Mouse (Mus musculus): ENCODE measurements at regions not wholly inside any gene's neighbourhood (a gene's known extent, or its start where the extent isn't known, plus 50 kb on each side); places are given as distances from the start of the nearest gene placed in this dataset.

GRCm38 (mm10) chr1:88907766-88908463 is 162.3 kb upstream of the Sh3bp4 start:
- no peaks in the 10 kb centered on the region for H3K36me3 ChIP-seq (ENCODE audit: poor library complexity, severe bottlenecking)
- no peak overlapping the region for H3K9ac ChIP-seq
- no peak for ATAC-seq
- no peak overlapping the region for H3K27ac ChIP-seq
- no peak overlapping the region for H3K4me3 ChIP-seq
- no peak overlapping the region for H3K4me2 ChIP-seq
- 0 out of 2 replicates have a peak, but pooled peaks cover 18% of the 10 kb centered on the region for H3K4me1 ChIP-seq
- no peaks in the 10 kb centered on the region for H3K27me3 ChIP-seq
- 92% methylated on average over 14 of the region's 14 CpGs for WGBS
- no peaks in the 10 kb centered on the region for H3K9me3 ChIP-seq (replicated peaks)

- 89% methylated on average over 8 of the region's 8 CpGs for WGBS
- no peak overlapping the region for H3K4me2 ChIP-seq
- H3K4me1 ChIP-seq: 0 out of 2 replicates have a peak, but pooled peaks cover 18% of the 10 kb centered on the region
- no peak for ATAC-seq
- no peak overlapping the region for H3K9ac ChIP-seq
- H3K36me3 ChIP-seq (ENCODE audit: poor library complexity, severe bottlenecking): no peaks in the 10 kb centered on the region
- H3K27me3 ChIP-seq: no peaks in the 10 kb centered on the region
- no peak overlapping the region for H3K4me3 ChIP-seq
- H3K9me3 ChIP-seq (replicated peaks): no peaks in the 10 kb centered on the region
- no peak overlapping the region for H3K27ac ChIP-seq
These were observed 161.5 kb upstream of the Sh3bp4 start for GRCm38 (mm10) chr1:88908683-88909082.

GRCm38 (mm10) chr1:88909314-88909713 is 160.9 kb upstream of the Sh3bp4 start:
- Histone ChIP-seq H3K9me3 (replicated peaks) (no peaks in the 10 kb centered on the region; the same call in 1 of the 2 replicates), H3K4me1 (0 out of 2 replicates have a peak, but pooled peaks cover 18% of the 10 kb centered on the region), H3K27me3 (no peaks in the 10 kb centered on the region), H3K4me3 (no peak overlapping the region), H3K9ac (no peak overlapping the region), H3K4me2 (no peak overlapping the region), H3K27ac (no peak overlapping the region), H3K36me3 (ENCODE audit: poor library complexity, severe bottlenecking) (no peaks in the 10 kb centered on the region)
- 69% methylated on average over 4 of the region's 4 CpGs for WGBS
- no peak for ATAC-seq

- peak; percentile 33; the same call in 1 of the 2 replicates for ATAC-seq
These were observed 160.2 kb upstream of the Sh3bp4 start for GRCm38 (mm10) chr1:88909864-88910573.

GRCm38 (mm10) chr1:88911724-88912123 is 158.5 kb upstream of the Sh3bp4 start:
- WGBS: 85% methylated on average over 5 of the region's 5 CpGs
- no peak overlapping the region for H3K4me2 ChIP-seq

More at GRCm38 (mm10) chr1:88909864-88910573, 160.2 kb upstream of the Sh3bp4 start:
- Histone ChIP-seq H3K9me3 (replicated peaks) (no peaks in the 10 kb centered on the region; the same call in 1 of the 2 replicates), H3K9ac (no peak overlapping the region), H3K36me3 (ENCODE audit: poor library complexity, severe bottlenecking) (no peaks in the 10 kb centered on the region), H3K4me1 (0 out of 2 replicates have a peak, but pooled peaks cover 18% of the 10 kb centered on the region), H3K27me3 (no peaks in the 10 kb centered on the region), H3K4me3 (no peak overlapping the region), H3K4me2 (no peak overlapping the region), H3K27ac (no peak overlapping the region)
- WGBS: 18% methylated on average over 6 of the region's 6 CpGs

GRCm38 (mm10) chr1:88916531-88917050 is 153.6 kb upstream of the Sh3bp4 start:
- no peak overlapping the region for H3K9ac ChIP-seq
- H3K4me1 ChIP-seq: 0 out of 2 replicates have a peak, but pooled peaks cover 5% of the 10 kb centered on the region
- H3K27ac ChIP-seq: no peak overlapping the region
- no peaks in the 10 kb centered on the region for H3K36me3 ChIP-seq (ENCODE audit: poor library complexity, severe bottlenecking)
- 59% methylated on average over 4 of the region's 4 CpGs for WGBS
- no peak for ATAC-seq
- H3K27me3 ChIP-seq: peaks cover 4% of the 10 kb centered on the region; the same call in 1 of the 2 replicates
- H3K4me2 ChIP-seq: no peak overlapping the region
- H3K9me3 ChIP-seq (replicated peaks): no peaks in the 10 kb centered on the region; the same call in 1 of the 2 replicates
- no peak overlapping the region for H3K4me3 ChIP-seq

More at GRCm38 (mm10) chr1:88911724-88912123, 158.5 kb upstream of the Sh3bp4 start:
- H3K36me3 ChIP-seq (ENCODE audit: poor library complexity, severe bottlenecking): no peaks in the 10 kb centered on the region
- no peaks in the 10 kb centered on the region; the same call in 1 of the 2 replicates for H3K9me3 ChIP-seq (replicated peaks)
- no peak for ATAC-seq
- 0 out of 2 replicates have a peak, but pooled peaks cover 20% of the 10 kb centered on the region for H3K4me1 ChIP-seq
- no peak overlapping the region for H3K27ac ChIP-seq
- no peak overlapping the region for H3K4me3 ChIP-seq
- no peak overlapping the region for H3K9ac ChIP-seq
- H3K27me3 ChIP-seq: no peaks in the 10 kb centered on the region

- Histone ChIP-seq H3K4me2 (no peak overlapping the region), H3K9ac (no peak overlapping the region), H3K27ac (no peak overlapping the region), H3K4me3 (no peak overlapping the region), H3K36me3 (ENCODE audit: poor library complexity, severe bottlenecking) (no peaks in the 10 kb centered on the region), H3K4me1 (peaks cover 20% of the 10 kb centered on the region), H3K27me3 (peaks cover 34% of the 10 kb centered on the region), H3K9me3 (replicated peaks) (no peaks in the 10 kb centered on the region)
- no peak for ATAC-seq
- WGBS: 70% methylated on average over 2 of the region's 2 CpGs
These were observed 148.8 kb upstream of the Sh3bp4 start for GRCm38 (mm10) chr1:88921401-88921800.

GRCm38 (mm10) chr1:88923791-88924581 is 146.2 kb upstream of the Sh3bp4 start:
- H3K27me3 ChIP-seq: peaks cover 34% of the 10 kb centered on the region
- peak; percentile 99 for ATAC-seq
- H3K9ac ChIP-seq: no peak overlapping the region
- no peaks in the 10 kb centered on the region for H3K36me3 ChIP-seq (ENCODE audit: poor library complexity, severe bottlenecking)
- H3K27ac ChIP-seq: peak overlapping the region; percentile 54
- no peaks in the 10 kb centered on the region; the same call in 1 of the 2 replicates for H3K9me3 ChIP-seq (replicated peaks)
- H3K4me3 ChIP-seq: no peak overlapping the region
- H3K4me2 ChIP-seq: no peak overlapping the region
- H3K4me1 ChIP-seq: peaks cover 16% of the 10 kb centered on the region
- WGBS: 38% methylated on average over 7 of the region's 7 CpGs

GRCm38 (mm10) chr1:88935191-88935590 is 135.0 kb upstream of the Sh3bp4 start:
- Histone ChIP-seq H3K27me3 (no peaks in the 10 kb centered on the region), H3K9me3 (replicated peaks) (peaks cover 14% of the 10 kb centered on the region; the same call in 1 of the 2 replicates), H3K36me3 (ENCODE audit: poor library complexity, severe bottlenecking) (no peaks in the 10 kb centered on the region), H3K9ac (no peak overlapping the region), H3K4me1 (peaks cover 12% of the 10 kb centered on the region), H3K27ac (no peak overlapping the region), H3K4me2 (no peak overlapping the region), H3K4me3 (no peak overlapping the region)
- no peak for ATAC-seq
- 94% methylated on average over 1 of the region's 1 CpGs for WGBS

GRCm38 (mm10) chr1:88935779-88936178 is 134.4 kb upstream of the Sh3bp4 start:
- Histone ChIP-seq H3K4me2 (no peak overlapping the region), H3K9me3 (replicated peaks) (peaks cover 14% of the 10 kb centered on the region; the same call in 1 of the 2 replicates), H3K36me3 (ENCODE audit: poor library complexity, severe bottlenecking) (no peaks in the 10 kb centered on the region), H3K4me3 (no peak overlapping the region), H3K27ac (no peak overlapping the region), H3K9ac (no peak overlapping the region), H3K4me1 (peaks cover 12% of the 10 kb centered on the region), H3K27me3 (no peaks in the 10 kb centered on the region)
- WGBS: 93% methylated on average over 3 of the region's 3 CpGs
- ATAC-seq: no peak

- no peak overlapping the region for H3K9ac ChIP-seq
- 46% methylated on average over 1 of the region's 1 CpGs for WGBS
- no peak for ATAC-seq
These were observed 132.9 kb upstream of the Sh3bp4 start for GRCm38 (mm10) chr1:88937327-88937726.

More at GRCm38 (mm10) chr1:88937327-88937726, 132.9 kb upstream of the Sh3bp4 start:
- Histone ChIP-seq H3K27me3 (no peaks in the 10 kb centered on the region), H3K4me3 (no peak overlapping the region), H3K27ac (no peak overlapping the region), H3K36me3 (ENCODE audit: poor library complexity, severe bottlenecking) (no peaks in the 10 kb centered on the region), H3K9me3 (replicated peaks) (0 out of 2 replicates have a peak, but pooled peaks cover 7% of the 10 kb centered on the region), H3K4me2 (no peak overlapping the region), H3K4me1 (peaks cover 12% of the 10 kb centered on the region)

Data from forebrain, embryonic 13.5 days (tissue).